Mouse (Mus musculus) thymus, postnatal 10 days (tissue): Measurements from ENCODE around the gene Cerk.
"Not testable (repeated sequence)": the region's sequence is repeated elsewhere in the genome, so short reads cannot be mapped to it uniquely, and the experiment has no call there.

Experiments used
- DNase-seq, 2 experiments: peaks; one replicate each; pipeline ENCODE4 v3.0.0; 2021; ENCODE audit warnings: low spot score in 2 of 2

Gene Cerk

GRCm38 (mm10) chr15:86164718-86165345, 21.1 kb downstream of the Cerk start:
- no peak for DNase-seq

- not testable (repeated sequence) for DNase-seq
These were observed 24.1 kb downstream of the Cerk start for GRCm38 (mm10) chr15:86161800-86162199.

- no peak for DNase-seq
These were observed 25.0 kb downstream of the Cerk start for GRCm38 (mm10) chr15:86160906-86161305.

- DNase-seq: no peak
These were observed 26.2 kb downstream of the Cerk start for GRCm38 (mm10) chr15:86159719-86160118.

GRCm38 (mm10) chr15:86159093-86159492, 26.8 kb downstream of the Cerk start:
- no peak for DNase-seq

GRCm38 (mm10) chr15:86156492-86156891, 29.4 kb downstream of the Cerk start:
- no peak for DNase-seq

GRCm38 (mm10) chr15:86153481-86153960, 32.4 kb downstream of the Cerk start:
- DNase-seq: no peak

GRCm38 (mm10) chr15:86150593-86150992, 35.3 kb downstream of the Cerk start:
- DNase-seq: no peak

GRCm38 (mm10) chr15:86146922-86147321, 39.0 kb downstream of the Cerk start:
- DNase-seq: no peak

- DNase-seq: no peak
These were observed 40.9 kb downstream of the Cerk start for GRCm38 (mm10) chr15:86145046-86145445.

- DNase-seq: no peak
These were observed 41.4 kb downstream of the Cerk start for GRCm38 (mm10) chr15:86144577-86144976.

- peak in 1 of 2 experiments; percentile 59 for DNase-seq
These were observed 45.6 kb downstream of the Cerk start for GRCm38 (mm10) chr15:86140323-86140722.

GRCm38 (mm10) chr15:86137638-86138037, 48.3 kb downstream of the Cerk start:
- peak; percentile 45 to 84 for DNase-seq

- DNase-seq: peak; percentile 66 to 83
These were observed 50.8 kb downstream of the Cerk start for GRCm38 (mm10) chr15:86134941-86135783.

- DNase-seq: no peak
These were observed 55.3 kb downstream of the Cerk start for GRCm38 (mm10) chr15:86130657-86131056.

- DNase-seq: no peak
These were observed 56.9 kb downstream of the Cerk start for GRCm38 (mm10) chr15:86129036-86129435.

GRCm38 (mm10) chr15:86124359-86124758, 61.6 kb downstream of the Cerk start:
- DNase-seq: peak; percentile 68 to 86

- no peak for DNase-seq
These were observed 62.5 kb downstream of the Cerk start for GRCm38 (mm10) chr15:86123409-86123808.

- no peak for DNase-seq
These were observed 63.5 kb downstream of the Cerk start for GRCm38 (mm10) chr15:86122261-86122949.

GRCm38 (mm10) chr15:86119186-86119585, 66.8 kb downstream of the Cerk start:
- no peak for DNase-seq

GRCm38 (mm10) chr15:86117115-86118100, 68.5 kb downstream of the Cerk start:
- no peak for DNase-seq
